Mouse (Mus musculus) layer of hippocampus, adult 8-10 months (tissue): ENCODE results near the gene Sspn. TPM values are rescaled to one million over a fixed set of nuclear protein-coding genes. Genes with fewer than 3 reads are reported as not detected.

Source experiments
- DNase-seq, 2 experiments: peaks; one replicate each; pipeline ENCODE4 v3.0.0; 2022; ENCODE audit warnings: low spot score in 2 of 2
- total RNA-seq, 4 experiments: library from RNA; stranded (reverse); gene quantifications; 2 replicates each; pipeline ENCODE4 v1.2.4; 2022

Sspn gene
- total RNA-seq, 4 experiments from 2014 or later, result 4.8 to 7.4 (median 6.1) TPM

DNA sequence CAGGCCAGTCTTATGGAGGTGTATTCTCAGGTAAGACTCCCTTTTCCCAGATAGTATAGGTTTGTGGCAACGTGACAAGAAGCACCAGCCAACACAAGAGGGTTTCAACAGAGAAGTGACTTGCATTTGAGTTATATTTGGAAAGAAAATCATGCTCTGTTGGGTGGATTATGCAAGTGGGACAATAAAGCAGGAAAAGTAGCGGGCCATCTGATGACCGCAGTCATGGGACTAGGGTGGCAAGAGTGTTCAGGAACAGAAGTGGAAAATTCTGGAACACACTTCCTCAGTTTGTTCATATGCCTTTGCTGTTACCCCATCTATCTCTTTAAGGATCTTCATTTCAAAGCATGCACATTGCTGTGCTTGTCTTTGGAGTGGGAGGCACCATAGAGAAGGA is 82.9 kb downstream of the Sspn start:
- no peak for DNase-seq

Other genes starting within 250 kb of the Sspn start
- 10 to 100 TPM; 23.0 to 28.5 (median 23.5) TPM for gene Rassf8, start 184.9 kb upstream of the Sspn start, total RNA-seq
- 10 to 100 TPM; 56.4 to 70.3 (median 63.4) TPM for gene Bhlhe41, start 66.1 kb upstream of the Sspn start, total RNA-seq